Mouse (Mus musculus) heart, postnatal 10 days (tissue): ENCODE measurements at regions not wholly inside any gene's neighbourhood (a gene's known extent, or its start where the extent isn't known, plus 50 kb on each side); places are given as distances from the start of the nearest gene placed in this dataset.
A peak's percentile ranks its signal among the peaks of the same experiment; 100 is the strongest.

ENCODE experiments used
- DNase-seq, 2 experiments: peaks; one replicate each; pipeline ENCODE4 v3.0.0; 2021
- intact Hi-C: fragments of 180-260 bp; cut with DNase I; formaldehyde crosslinking; loops from one replicate; pipeline ENCODE4 v1.15.1; 2025

- intact Hi-C loops, result no loop called here
- no peak for DNase-seq
Observed at GRCm38 (mm10) chr6:93623541-93623940, 660.2 kb downstream of the Magi1 start.

DNA sequence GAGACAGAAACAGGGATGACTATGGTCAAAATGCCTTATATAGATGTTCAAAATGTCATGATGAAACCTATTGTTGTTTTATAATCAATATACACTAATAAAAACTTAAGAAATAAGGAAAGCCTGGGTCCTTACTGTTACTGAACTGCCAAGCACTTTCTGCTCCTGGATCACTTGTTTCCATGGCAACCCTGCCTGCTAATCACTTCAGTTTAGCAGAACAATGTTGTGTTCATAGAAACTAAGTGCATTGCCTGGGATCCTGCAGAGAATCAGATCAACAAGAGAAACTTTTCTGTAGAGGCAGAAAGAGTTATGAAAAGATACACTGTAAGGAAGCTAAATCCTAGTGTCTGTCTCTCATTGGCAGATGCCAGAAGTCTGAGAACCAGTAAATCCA is 666.8 kb downstream of the Magi1 start:
- intact Hi-C loops, result no loop called here

DNA sequence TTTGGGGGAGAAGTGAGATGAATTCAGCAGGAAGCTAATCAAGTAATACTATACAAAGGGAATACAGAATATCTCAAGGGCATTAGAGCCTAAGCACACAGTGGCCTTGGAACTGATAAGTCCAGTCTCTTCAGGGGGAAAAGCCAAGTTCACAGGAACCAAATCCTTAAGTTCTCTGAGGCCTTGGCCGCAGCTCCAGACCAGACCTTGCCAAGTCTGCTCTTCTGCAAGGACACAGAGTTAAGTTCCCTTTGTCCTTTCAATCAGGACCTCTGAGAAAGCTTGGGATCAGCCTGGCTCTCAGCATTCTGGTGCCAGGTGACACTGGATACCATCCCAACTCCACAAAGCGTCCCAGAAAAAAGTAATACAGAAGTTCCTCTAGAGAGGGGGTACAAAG is 657.1 kb upstream of the Adamts9 start:
- peak; percentile 3 to 5 for DNase-seq
- intact Hi-C loops, result no loop called here

More for the DNA sequence above, 666.8 kb downstream of the Magi1 start:
- no peak for DNase-seq

GRCm38 (mm10) chr6:93599371-93599770 is 656.1 kb upstream of the Adamts9 start:
- DNase-seq, result peak; percentile 5 to 13
- intact Hi-C loops, result no loop called here

DNA sequence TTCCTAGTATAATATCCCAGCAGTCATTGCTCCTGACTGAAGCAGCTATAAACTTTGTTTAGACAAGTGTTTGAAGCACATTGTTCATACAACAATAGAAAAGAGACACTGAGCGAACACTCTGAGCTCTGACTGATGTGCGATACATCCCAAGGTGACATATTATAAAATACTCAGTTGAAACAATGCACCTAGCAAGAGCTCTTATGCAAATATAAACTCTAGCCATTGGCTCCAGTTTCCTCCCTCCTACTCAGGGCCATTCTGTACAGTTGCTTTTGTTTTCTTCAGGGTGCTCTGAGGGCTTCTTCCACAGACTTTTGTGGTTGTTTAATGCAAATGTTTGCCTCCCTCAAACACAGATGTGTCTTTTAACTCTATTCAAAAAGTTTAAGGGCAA is 646.6 kb upstream of the Adamts9 start:
- intact Hi-C loops, result loop anchor here (5.0 kb wide), 1 partner anchor 547 kb away; no protein-coding TSS in a partner anchor
- no peak for DNase-seq

- intact Hi-C loops, result no loop called here
- no peak for DNase-seq
Observed at GRCm38 (mm10) chr6:93586871-93587270, 643.6 kb upstream of the Adamts9 start.

DNA sequence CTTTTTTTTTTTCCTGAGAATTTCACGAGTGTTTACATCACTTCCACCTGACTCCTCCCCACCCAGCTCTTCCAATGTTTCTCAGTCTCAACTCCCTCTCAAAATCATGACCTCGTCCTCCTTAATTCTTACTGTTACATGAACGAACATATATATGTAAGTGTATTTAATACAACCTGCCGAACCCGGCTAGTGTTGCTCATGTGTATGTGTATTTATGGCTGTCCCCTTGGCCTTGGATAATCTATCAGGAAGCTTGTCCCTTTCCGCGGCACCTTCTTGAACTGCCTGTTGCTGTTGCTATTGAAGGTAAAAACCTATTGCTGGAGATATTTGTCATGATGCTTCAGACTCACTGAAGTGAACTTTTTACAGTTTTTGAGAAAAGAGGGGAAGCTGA is 637.8 kb upstream of the Adamts9 start:
- DNase-seq, result no peak
- intact Hi-C loops, result no loop called here

DNA sequence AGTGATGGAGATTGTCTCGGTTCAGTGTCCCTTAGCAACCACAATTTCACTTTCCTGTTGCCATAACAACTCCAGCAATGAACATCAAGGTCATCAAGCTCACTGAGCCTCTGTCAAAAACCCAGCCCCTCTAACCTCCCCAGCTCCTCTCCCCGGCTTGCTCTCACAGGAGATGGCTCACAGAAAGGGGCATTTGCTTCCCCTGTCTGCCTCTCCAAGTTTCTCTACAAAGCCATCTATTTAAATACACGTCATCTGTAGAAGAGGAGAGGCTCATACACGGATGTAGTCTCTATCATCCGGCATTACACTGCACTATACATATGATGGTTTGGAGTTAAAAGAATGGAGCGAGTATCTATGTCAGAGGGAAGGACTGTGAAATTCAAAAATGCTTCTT is 637.4 kb upstream of the Adamts9 start:
- DNase-seq, result no peak
- intact Hi-C loops, result no loop called here

DNA sequence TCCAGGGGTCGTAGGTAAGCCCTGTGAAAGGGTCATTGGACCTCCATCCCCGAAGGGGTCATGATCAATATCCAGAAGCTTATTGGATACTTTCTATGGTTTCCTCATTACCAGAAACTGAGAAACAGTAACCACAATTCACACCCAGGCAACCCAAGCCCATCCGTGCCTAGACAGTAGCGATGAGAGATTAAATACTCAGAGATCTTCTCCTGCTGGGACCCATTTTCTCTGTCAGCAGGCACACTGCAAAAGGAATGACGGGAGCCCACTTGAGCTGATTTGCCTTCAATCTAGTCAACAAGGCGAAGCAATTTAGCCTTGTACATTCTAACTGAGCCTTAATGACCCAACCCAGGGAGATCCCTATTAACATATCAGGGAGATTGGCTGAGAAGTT is 632.0 kb upstream of the Adamts9 start:
- intact Hi-C loops, result no loop called here
- DNase-seq, result no peak

- intact Hi-C loops, result no loop called here
- DNase-seq, result peak; percentile 32 to 33
Observed at GRCm38 (mm10) chr6:93573679-93574635, 630.7 kb upstream of the Adamts9 start.

DNA sequence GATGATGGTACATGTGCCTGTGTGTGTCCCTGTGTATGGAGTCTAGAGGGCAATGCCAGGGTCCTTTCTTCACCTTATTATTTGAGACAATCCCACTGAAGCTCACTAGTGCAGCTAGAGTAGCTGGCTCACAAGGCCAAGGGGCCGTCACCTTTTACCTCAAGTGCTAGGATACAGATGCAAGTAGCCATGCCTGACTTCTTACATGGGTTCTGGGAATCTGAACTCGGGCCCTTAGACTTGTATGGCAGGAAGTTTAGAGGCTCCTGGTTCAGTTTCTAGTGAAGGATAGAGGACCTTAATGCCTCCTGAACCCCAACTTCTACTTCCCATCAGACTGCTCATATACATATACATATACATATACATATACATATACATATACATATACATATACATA is 626.6 kb upstream of the Adamts9 start:
- DNase-seq, result no peak
- intact Hi-C loops, result no loop called here

DNA sequence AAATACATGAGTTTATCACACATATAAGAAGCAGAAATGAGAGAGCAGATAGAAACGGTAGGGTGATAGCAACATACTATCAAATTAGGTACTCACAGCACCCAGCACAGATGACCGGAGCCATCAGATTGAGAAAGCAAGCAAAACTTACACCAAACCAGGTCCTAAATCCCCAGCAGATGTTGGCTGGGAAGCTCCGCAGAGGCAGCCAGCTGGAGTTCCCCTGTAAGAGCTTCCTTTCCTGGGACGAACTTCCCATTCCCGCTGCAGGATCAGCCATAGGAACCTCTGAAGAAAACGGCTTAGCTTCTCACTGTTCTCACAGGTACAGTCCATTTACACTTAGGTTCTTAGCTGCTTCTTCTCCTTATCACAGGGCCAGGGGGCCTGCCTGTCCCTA is 625.9 kb upstream of the Adamts9 start:
- intact Hi-C loops, result no loop called here
- no peak for DNase-seq

DNA sequence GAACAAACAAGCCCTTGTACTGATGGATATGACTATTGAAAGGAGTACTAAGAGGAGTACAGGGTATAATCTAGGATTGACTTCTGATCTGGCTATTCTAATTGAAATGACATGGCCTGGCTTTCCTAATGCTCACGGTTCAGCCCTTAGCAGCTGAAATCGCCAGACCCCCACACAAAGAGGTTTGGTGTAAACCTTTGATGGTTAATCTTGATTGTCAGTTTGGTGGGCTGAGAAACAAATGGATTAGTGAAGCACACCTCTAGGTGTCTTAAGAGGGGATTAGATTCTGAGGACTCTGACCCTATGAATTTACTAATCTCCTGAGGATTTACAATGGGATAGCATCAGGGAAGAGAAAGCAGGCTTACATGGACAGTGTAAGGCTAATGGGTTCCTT is 623.4 kb upstream of the Adamts9 start:
- no peak for DNase-seq

DNA sequence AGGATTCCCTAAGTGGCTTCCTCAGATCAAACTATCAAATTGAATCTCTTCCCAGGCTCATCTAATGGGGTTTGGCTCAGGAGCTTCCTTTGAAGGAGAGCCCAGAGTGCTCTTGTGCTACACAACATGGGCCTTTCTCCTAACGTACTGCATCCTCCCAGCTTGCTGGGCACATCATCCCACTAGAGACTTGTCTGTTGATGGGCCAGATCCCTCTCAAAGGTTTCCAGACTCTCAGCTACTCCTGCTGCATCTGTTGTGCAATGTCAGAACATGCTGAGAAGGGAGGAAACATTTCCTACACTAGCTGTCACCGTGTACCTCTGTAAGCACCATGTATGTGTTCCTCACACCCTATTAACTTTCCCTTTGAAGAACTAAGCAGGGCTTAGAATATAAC is 605.0 kb upstream of the Adamts9 start:
- no peak for DNase-seq
- intact Hi-C loops, result no loop called here

More for the DNA sequence above, 623.4 kb upstream of the Adamts9 start:
- intact Hi-C loops, result no loop called here

GRCm38 (mm10) chr6:93544246-93544645 is 601.0 kb upstream of the Adamts9 start:
- intact Hi-C loops, result loop anchor here (5.0 kb wide), 1 partner anchor 477 kb away; no protein-coding TSS in a partner anchor
- no peak for DNase-seq

GRCm38 (mm10) chr6:93543354-93544129 is 600.2 kb upstream of the Adamts9 start:
- intact Hi-C loops, result loop anchor here (2.0 to 5.0 kb wide), 4 partner anchors 99 to 757 kb away; no protein-coding TSS in a partner anchor
- DNase-seq, result peak; percentile 37 to 60

DNA sequence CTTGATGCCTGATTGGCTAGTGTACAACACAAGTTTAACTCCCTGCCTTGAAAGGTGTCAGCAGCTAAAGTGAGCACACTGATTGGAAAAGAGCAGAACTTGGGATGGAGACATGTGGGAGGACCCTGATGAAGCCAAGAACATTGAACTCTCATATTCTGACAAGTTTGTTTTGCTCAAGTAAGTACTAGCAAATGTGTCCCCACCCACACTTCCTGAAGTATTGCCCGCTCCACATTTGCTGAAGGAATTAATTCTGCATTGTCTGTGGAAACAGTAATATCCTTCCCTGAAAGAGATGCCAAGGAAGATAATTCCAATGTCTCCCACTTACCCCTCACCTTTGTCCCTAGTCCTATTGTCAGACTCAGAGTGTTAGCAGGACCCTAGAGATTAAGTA is 596.3 kb upstream of the Adamts9 start:
- intact Hi-C loops, result no loop called here
- DNase-seq, result peak in 1 of 2 experiments; percentile 17

GRCm38 (mm10) chr6:93539171-93539570 is 595.9 kb upstream of the Adamts9 start:
- peak; percentile 37 to 38 for DNase-seq
- intact Hi-C loops, result no loop called here

DNA sequence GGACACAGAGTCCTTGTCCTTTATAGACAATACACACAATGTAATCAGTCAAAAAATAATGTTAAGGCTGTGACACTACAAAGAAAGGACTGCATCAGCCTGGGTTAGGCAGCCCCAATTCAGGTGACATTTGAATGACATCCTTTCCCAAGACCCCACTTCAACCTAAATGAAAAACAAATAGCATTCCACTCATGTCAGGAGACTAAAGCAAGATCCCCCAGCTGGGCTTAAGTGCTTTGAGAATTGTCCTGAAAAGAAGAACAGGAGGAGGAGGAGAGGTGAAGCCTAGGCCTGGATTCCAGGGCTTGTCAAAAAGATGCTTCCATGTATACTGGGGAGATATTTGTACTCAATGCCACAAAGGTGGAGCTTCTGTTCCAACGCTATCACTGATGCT is 594.7 kb upstream of the Adamts9 start:
- DNase-seq, result no peak
- intact Hi-C loops, result no loop called here

GRCm38 (mm10) chr6:93537126-93537525 is 593.8 kb upstream of the Adamts9 start:
- intact Hi-C loops, result no loop called here

DNA sequence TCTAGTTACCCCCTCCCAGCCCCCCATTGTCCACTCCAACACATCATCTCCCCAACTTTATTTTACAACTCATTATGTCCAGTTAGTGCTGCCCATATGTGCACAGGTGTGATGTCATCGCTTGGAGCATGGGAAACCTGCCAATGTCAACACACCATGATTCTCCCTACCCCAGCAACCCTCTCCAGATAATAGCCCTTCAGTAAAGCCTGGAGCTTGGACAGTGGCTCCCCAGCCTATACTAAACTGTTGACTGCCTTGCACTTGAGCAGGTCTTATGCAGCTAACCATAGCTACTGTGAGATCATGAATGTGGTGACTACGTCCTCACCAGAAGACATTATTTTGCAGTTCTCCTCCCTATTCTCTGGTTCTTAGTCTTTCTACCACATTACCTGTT is 570.5 kb upstream of the Adamts9 start:
- no peak for DNase-seq

More at GRCm38 (mm10) chr6:93537126-93537525, 593.8 kb upstream of the Adamts9 start:
- no peak for DNase-seq

More for the DNA sequence above, 570.5 kb upstream of the Adamts9 start:
- intact Hi-C loops, result no loop called here
